Mouse (Mus musculus) gastrocnemius, adult 2 months (tissue): ENCODE measurements around the gene Cacng7. TPM values are rescaled to one million over a fixed set of nuclear protein-coding genes. Genes with fewer than 3 reads are reported as not detected.

ENCODE experiments used
- DNase-seq: peaks from one replicate; pipeline ENCODE4 v3.0.0; 2022
- H3K27ac ChIP-seq: fragments of 200-600 bp; 2 replicates; pipeline ENCODE4 v1.8.1; 2022; ENCODE audit warnings: mild to moderate bottlenecking
- H3K4me3 ChIP-seq: fragments of 200-600 bp; 2 replicates; pipeline ENCODE4 v1.8.1; 2022; ENCODE audit warnings: mild to moderate bottlenecking, moderate library complexity
- CTCF ChIP-seq: fragments of 200-600 bp; IDR thresholded peaks from 2 replicates; pipeline ENCODE4 v1.8.1; 2022; ENCODE audit warnings: antibody characterized with exemption, mild to moderate bottlenecking, moderate library complexity
- intact Hi-C: fragments of 180-260 bp; cut with DNase I; formaldehyde crosslinking; loops from one replicate; pipeline ENCODE4 v1.15.1; 2025
- microRNA-seq: library from miRNA; unstranded; fragments of <30 nt; microRNA quantifications from one replicate; pipeline ENCODE4 v1.2.0, GENCODE M21; 2021
- total RNA-seq, 2 experiments: library from RNA; stranded (reverse); gene quantifications; 2 replicates each; pipeline ENCODE4 v1.2.3; 2021

Cacng7 gene
- total RNA-seq, 2 experiments from 2014 or later = 8.4 to 16.2 TPM

- TF ChIP-seq CTCF = peak; percentile 43
- Histone ChIP-seq H3K27ac (no peak overlapping the region), H3K4me3 (peak overlapping the region; percentile 64)
- intact Hi-C loops = loop anchor here (10.0 kb wide), 1 partner anchor 77 kb away; the partner anchor contains the start of gene Cacng7
- peak; percentile 43 for DNase-seq
These were observed 79.3 kb downstream of the Cacng7 start for GRCm38 (mm10) chr7:3412036-3412435.

- Histone ChIP-seq H3K4me3 (peak overlapping the region; percentile 81), H3K27ac (peak overlapping the region; percentile 20; the same call in 1 of the 2 replicates)
- peak; percentile 69 for DNase-seq
- TF ChIP-seq CTCF = no peak
- intact Hi-C loops = loop anchor here (2.0 to 10.0 kb wide), 2 partner anchors 34 to 80 kb away; partner anchors contain the start of gene Cacng7
These were observed 82.1 kb downstream of the Cacng7 start for GRCm38 (mm10) chr7:3414888-3415287.

GRCm38 (mm10) chr7:3415378-3415777 is 82.6 kb downstream of the Cacng7 start:
- DNase-seq = peak; percentile 74
- Histone ChIP-seq H3K4me3 (peak overlapping the region; percentile 81), H3K27ac (peak overlapping the region; percentile 28; the same call in 1 of the 2 replicates)
- TF ChIP-seq CTCF = no peak
- intact Hi-C loops = loop anchor here (2.0 to 10.0 kb wide), 2 partner anchors 33 to 81 kb away; partner anchors contain the start of gene Cacng7

Small RNAs within 50 kb of the gene (microRNA-seq; reads per million reads assigned to microRNA genes)
- not detected for gene Gm23450

Other genes starting within 250 kb of the Cacng7 start
- not detected for gene AU018091, start 163.8 kb upstream of the Cacng7 start, total RNA-seq
- gene Nlrp12, start 83.2 kb upstream of the Cacng7 start, total RNA-seq = not detected
- 10 to 100 TPM; 17.8 to 37.2 TPM for gene Myadm, start 43.9 kb upstream of the Cacng7 start, total RNA-seq
- under 1 TPM; 0.78 to 0.84 TPM for gene Prkcg, start 43.8 kb upstream of the Cacng7 start, total RNA-seq
- not detected for gene Cacng8, start 57.7 kb downstream of the Cacng7 start, total RNA-seq
- gene Cacng6, start 91.2 kb downstream of the Cacng7 start, total RNA-seq = 100 to 1,000 TPM; 102 to 120 TPM
- not detected for gene Tarm1, start 169.7 kb downstream of the Cacng7 start, total RNA-seq